Mouse (Mus musculus): ENCODE data around the gene Spcs3.

The Spcs3 gene

GRCm38 (mm10) chr8:54520516-54520915 is 9.3 kb downstream of the Spcs3 start:
- no peak for TF ChIP-seq GATA4 (IDR thresholded peaks at IDR 0.05; ENCODE audit: insufficient replicate concordance, low read length)

- TF ChIP-seq GATA4 (IDR thresholded peaks at IDR 0.05; ENCODE audit: insufficient replicate concordance, low read length): no peak
Measured at GRCm38 (mm10) chr8:54518756-54519460, 10.9 kb downstream of the Spcs3 start.

- no peak for TF ChIP-seq GATA4 (IDR thresholded peaks at IDR 0.05; ENCODE audit: insufficient replicate concordance, low read length)
Measured at GRCm38 (mm10) chr8:54511791-54512190, 18.0 kb downstream of the Spcs3 start.

- no peak for TF ChIP-seq GATA4 (IDR thresholded peaks at IDR 0.05; ENCODE audit: insufficient replicate concordance, low read length)
Measured at GRCm38 (mm10) chr8:54509221-54509721, 20.5 kb downstream of the Spcs3 start.

GRCm38 (mm10) chr8:54508814-54509213 is 21.0 kb downstream of the Spcs3 start:
- TF ChIP-seq GATA4 (IDR thresholded peaks at IDR 0.05; ENCODE audit: insufficient replicate concordance, low read length): no peak

GRCm38 (mm10) chr8:54508096-54508456 is 21.7 kb downstream of the Spcs3 start:
- TF ChIP-seq GATA4 (IDR thresholded peaks at IDR 0.05; ENCODE audit: insufficient replicate concordance, low read length): no peak

- TF ChIP-seq GATA4 (IDR thresholded peaks at IDR 0.05; ENCODE audit: insufficient replicate concordance, low read length): no peak
Measured at GRCm38 (mm10) chr8:54507428-54508095, 22.2 kb downstream of the Spcs3 start.

- TF ChIP-seq GATA4 (IDR thresholded peaks at IDR 0.05; ENCODE audit: insufficient replicate concordance, low read length): no peak
Measured at GRCm38 (mm10) chr8:54505060-54505459, 24.7 kb downstream of the Spcs3 start.

- no peak for TF ChIP-seq GATA4 (IDR thresholded peaks at IDR 0.05; ENCODE audit: insufficient replicate concordance, low read length)
Measured at GRCm38 (mm10) chr8:54503104-54503503, 26.7 kb downstream of the Spcs3 start.

GRCm38 (mm10) chr8:54493915-54494314 is 35.9 kb downstream of the Spcs3 start:
- TF ChIP-seq GATA4 (IDR thresholded peaks at IDR 0.05; ENCODE audit: insufficient replicate concordance, low read length): no peak

- TF ChIP-seq GATA4 (IDR thresholded peaks at IDR 0.05; ENCODE audit: insufficient replicate concordance, low read length): no peak
Measured at GRCm38 (mm10) chr8:54493110-54493509, 36.7 kb downstream of the Spcs3 start.

- TF ChIP-seq GATA4 (IDR thresholded peaks at IDR 0.05; ENCODE audit: insufficient replicate concordance, low read length): no peak
Measured at GRCm38 (mm10) chr8:54491934-54492333, 37.9 kb downstream of the Spcs3 start.

- no peak for TF ChIP-seq GATA4 (IDR thresholded peaks at IDR 0.05; ENCODE audit: insufficient replicate concordance, low read length)
Measured at GRCm38 (mm10) chr8:54491057-54491690, 38.6 kb downstream of the Spcs3 start.

GRCm38 (mm10) chr8:54488437-54488836 is 41.4 kb downstream of the Spcs3 start:
- no peak for TF ChIP-seq GATA4 (IDR thresholded peaks at IDR 0.05; ENCODE audit: insufficient replicate concordance, low read length)

GRCm38 (mm10) chr8:54486555-54487273 is 43.1 kb downstream of the Spcs3 start:
- no peak for TF ChIP-seq GATA4 (IDR thresholded peaks at IDR 0.05; ENCODE audit: insufficient replicate concordance, low read length)
